Mouse (Mus musculus) layer of hippocampus, postnatal 10 days (tissue): ENCODE results near the gene Retnla. TPM values are rescaled to one million over a fixed set of nuclear protein-coding genes. Genes with fewer than 3 reads are reported as not detected.

Source experiments
- total RNA-seq, 2 experiments: library from RNA; stranded (reverse); gene quantifications; 2 replicates each; pipeline ENCODE4 v1.2.3; 2021

Retnla gene
- total RNA-seq, 2 experiments from 2014 or later = not detected

Other genes starting within 250 kb of the Retnla start
- gene Trat1, start 70.5 kb upstream of the Retnla start, total RNA-seq = under 1 TPM in 1 of 2 experiments, not detected in 1; 0.18 TPM
- not detected for gene Retnlb, start 25.7 kb upstream of the Retnla start, total RNA-seq
- not detected for gene Retnlg, start 30.1 kb downstream of the Retnla start, total RNA-seq
- 100 to 1,000 TPM in 1 of 2 experiments, 10 to 100 TPM in 1; 91.8 to 101 TPM for gene Dzip3, start 151.6 kb downstream of the Retnla start, total RNA-seq
- gene Cip2a, start 151.6 kb downstream of the Retnla start, total RNA-seq = 1 to 10 TPM; 4.4 to 5.0 TPM
- under 1 TPM; 0.43 to 0.45 TPM for gene Myh15, start 214.9 kb downstream of the Retnla start, total RNA-seq